Mouse (Mus musculus): ENCODE data around the gene Ppat. TPM values are rescaled to one million over a fixed set of nuclear protein-coding genes. Genes with fewer than 3 reads are reported as not detected.

The Ppat gene
- 5.3 TPM for polyA plus RNA-seq (2014; fragmentation: Illumina TruSeq; extraction: RNeasy Lipid Tissue Mini Kit (QIAGEN cat#74804); ENCODE audit: insufficient read depth, low read depth, low replicate concordance)

GRCm38 (mm10) chr5:76951106-76952027 is at the start of gene Ppat, which contains the start of gene Paics:
Ppat (minus strand) TSS chr5:76951578.
Paics (plus strand) TSS chr5:76951307.

GRCm38 (mm10) chr5:76974554-76975285 is 23.3 kb upstream of the Ppat start, which contains the start of gene Srp72:
Srp72 (plus strand) TSS chr5:76974683.

GRCm38 (mm10) chr5:76905405-76906154 is 45.8 kb downstream of the Ppat start, which contains the start of gene Aasdh:
Aasdh (minus strand) TSS chr5:76905514.

Other genes starting within 250 kb of the Ppat start
- 7.5 TPM for gene Aasdh, start 46.1 kb downstream of the Ppat start, polyA plus RNA-seq (2014; fragmentation: Illumina TruSeq; extraction: RNeasy Lipid Tissue Mini Kit (QIAGEN cat#74804); ENCODE audit: insufficient read depth, low read depth, low replicate concordance)
- gene Paics, start 271 bp downstream of the Ppat start, polyA plus RNA-seq (2014; fragmentation: Illumina TruSeq; extraction: RNeasy Lipid Tissue Mini Kit (QIAGEN cat#74804); ENCODE audit: insufficient read depth, low read depth, low replicate concordance): 73.6 TPM
- 24.6 TPM for gene Srp72, start 23.1 kb upstream of the Ppat start, polyA plus RNA-seq (2014; fragmentation: Illumina TruSeq; extraction: RNeasy Lipid Tissue Mini Kit (QIAGEN cat#74804); ENCODE audit: insufficient read depth, low read depth, low replicate concordance)
- gene Arl9, start 52.5 kb upstream of the Ppat start, polyA plus RNA-seq (2014; fragmentation: Illumina TruSeq; extraction: RNeasy Lipid Tissue Mini Kit (QIAGEN cat#74804); ENCODE audit: insufficient read depth, low read depth, low replicate concordance): not detected
- 0.30 TPM for gene Thegl, start 64.4 kb upstream of the Ppat start, polyA plus RNA-seq (2014; fragmentation: Illumina TruSeq; extraction: RNeasy Lipid Tissue Mini Kit (QIAGEN cat#74804); ENCODE audit: insufficient read depth, low read depth, low replicate concordance)
- 1,170 TPM for gene Hopx, start 163.5 kb upstream of the Ppat start, polyA plus RNA-seq (2014; fragmentation: Illumina TruSeq; extraction: RNeasy Lipid Tissue Mini Kit (QIAGEN cat#74804); ENCODE audit: insufficient read depth, low read depth, low replicate concordance)